Mouse (Mus musculus) megakaryocyte, embryonic 14.5 days (primary cell): ENCODE data around the gene Dph2.

Experiments
- FLI1 ChIP-seq: IDR thresholded peaks from 2 replicates; pipeline ENCODE4 v1.6.1; 2012; ENCODE audit warnings: low read length, inconsistent platforms, mixed read lengths
- GATA1 ChIP-seq: IDR thresholded peaks from 3 replicates; pipeline ENCODE4 v1.6.1; 2012; ENCODE audit warnings: mixed read lengths, low read length, inconsistent platforms, borderline replicate concordance

GRCm38 (mm10) chr4:117934081-117934480 lies 42.2 kb upstream of the Dph2 start:
- TF ChIP-seq GATA1 (no peak), FLI1 (no peak)
